Mouse (Mus musculus): ENCODE results near the gene Tfap2e. TPM values are rescaled to one million over a fixed set of nuclear protein-coding genes. Genes with fewer than 3 reads are reported as not detected.

The Tfap2e gene
- polyA plus RNA-seq, 1 experiment from 2014 or later: not detected

DNA sequence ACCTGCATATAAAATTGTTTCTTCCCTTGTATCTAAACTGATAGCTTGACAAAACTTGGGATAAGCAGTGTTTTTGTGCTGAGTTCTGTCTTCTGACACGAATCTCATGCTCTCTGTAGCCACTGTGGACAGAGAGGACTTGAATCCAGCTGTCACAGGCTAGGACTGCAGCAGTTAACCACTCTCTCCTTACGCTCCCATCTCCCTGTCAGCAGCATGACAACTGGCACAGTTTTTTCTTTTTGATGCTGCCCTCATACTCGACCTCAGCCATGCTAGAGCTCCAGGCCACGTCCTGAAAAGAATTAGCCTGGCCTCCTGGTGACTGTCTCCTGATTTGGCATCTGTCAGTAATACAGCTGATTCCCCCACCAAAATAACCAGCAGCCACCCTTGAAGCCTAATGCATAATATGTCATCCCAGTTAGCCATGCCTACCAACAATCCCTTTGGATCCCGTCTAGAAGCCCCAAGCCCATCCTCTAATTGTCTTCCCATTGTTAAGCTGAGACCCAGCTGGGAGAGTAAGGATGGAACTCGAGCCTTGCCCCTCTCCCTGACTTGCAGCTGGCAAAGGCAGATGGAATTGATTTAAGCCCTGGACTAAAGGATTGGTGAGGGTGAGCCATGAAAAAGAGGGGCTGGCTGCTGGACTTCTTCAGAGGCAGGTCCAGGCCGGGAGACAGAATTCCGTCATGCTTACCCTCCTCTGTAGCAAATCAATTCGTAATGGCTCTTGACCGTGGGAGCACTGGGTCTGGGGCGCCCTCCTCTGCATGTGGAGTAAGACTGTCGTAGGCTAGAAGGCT lies 29.2 kb downstream of the Tfap2e start:
- DNase-seq (ENCODE audit: low spot score) (no peak), ATAC-seq (ENCODE audit: insufficient number of reproducible peaks, low FRiP score, low TSS enrichment, low read depth) (no peak)
- no peak overlapping the region for H3K4me3 ChIP-seq (ENCODE audit: low read depth, low read length)
- H3K27ac ChIP-seq (replicated peaks; ENCODE audit: low read depth, low read length): no peak overlapping the region
- H3K9me3 ChIP-seq (ENCODE audit: control insufficient read depth, low read length): no peaks in the 10 kb centered on the region
- no peak overlapping the region for H3K9ac ChIP-seq (ENCODE audit: low read length)
- H3K4me1 ChIP-seq (ENCODE audit: control insufficient read depth, insufficient read depth, low read length): no peaks in the 10 kb centered on the region
- peaks cover 9% of the 10 kb centered on the region for H3K36me3 ChIP-seq (ENCODE audit: control insufficient read depth, insufficient read depth, low read length)
- H3K27me3 ChIP-seq (ENCODE audit: control insufficient read depth, insufficient read depth, low read length): no peaks in the 10 kb centered on the region
- H3K4me2 ChIP-seq (ENCODE audit: low read depth, severe bottlenecking): no peak overlapping the region
- 57% methylated on average over 12 of the region's 12 CpGs for WGBS

DNA sequence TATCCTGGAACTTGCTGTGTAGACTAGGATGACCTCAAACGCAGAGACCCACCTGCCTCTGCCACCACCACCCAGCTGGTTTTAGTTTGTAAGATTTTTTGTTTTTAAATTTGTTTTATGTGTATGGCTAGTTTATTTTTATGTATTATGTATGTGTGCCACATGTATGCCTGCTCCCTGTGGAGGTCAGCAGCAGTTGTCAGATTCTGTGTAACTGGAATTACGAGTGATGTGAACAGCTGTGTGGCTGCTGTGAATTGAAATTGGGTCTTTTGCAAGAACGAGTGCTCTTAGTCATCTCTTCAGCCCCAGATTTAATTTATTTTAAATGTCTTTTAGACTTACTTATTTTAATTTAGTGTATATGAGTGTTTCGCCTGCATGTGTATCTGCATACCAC lies 39.1 kb downstream of the Tfap2e start:
- Histone ChIP-seq H3K27ac (replicated peaks; ENCODE audit: low read depth, low read length) (no peak overlapping the region), H3K9me3 (ENCODE audit: control insufficient read depth, low read length) (no peaks in the 10 kb centered on the region), H3K4me2 (ENCODE audit: low read depth, severe bottlenecking) (no peak overlapping the region), H3K4me1 (ENCODE audit: control insufficient read depth, insufficient read depth, low read length) (no peaks in the 10 kb centered on the region), H3K4me3 (ENCODE audit: low read depth, low read length) (no peak overlapping the region), H3K9ac (ENCODE audit: low read length) (no peak overlapping the region), H3K27me3 (ENCODE audit: control insufficient read depth, insufficient read depth, low read length) (no peaks in the 10 kb centered on the region), H3K36me3 (ENCODE audit: control insufficient read depth, insufficient read depth, low read length) (peaks cover 4% of the 10 kb centered on the region; the same call in 1 of the 2 replicates)
- no peak for DNase-seq (ENCODE audit: low spot score)
- 85% methylated on average over 4 of the region's 4 CpGs for WGBS
- ATAC-seq (ENCODE audit: insufficient number of reproducible peaks, low FRiP score, low TSS enrichment, low read depth): no peak

DNA sequence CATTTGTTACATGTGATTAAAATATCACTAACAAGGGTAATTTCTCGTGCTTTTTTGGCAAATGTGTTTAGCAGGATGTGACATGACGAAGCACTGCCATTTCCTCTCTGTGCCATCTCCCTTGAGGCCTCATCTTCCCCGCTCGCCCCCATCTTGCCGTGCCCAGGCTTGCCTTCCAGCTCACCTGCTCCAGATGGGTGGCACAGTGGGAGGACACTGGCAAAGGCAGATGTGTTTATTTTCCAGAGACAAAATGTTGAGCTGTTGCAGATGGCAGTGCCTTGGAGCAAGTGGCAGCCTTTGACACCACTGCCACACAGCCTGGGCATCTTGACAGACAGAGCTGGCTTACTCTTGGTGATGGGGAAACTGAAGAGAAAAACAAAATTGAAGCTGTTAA lies 43.0 kb downstream of the Tfap2e start:
- no peaks in the 10 kb centered on the region for H3K27me3 ChIP-seq (ENCODE audit: control insufficient read depth, insufficient read depth, low read length)
- H3K4me1 ChIP-seq (ENCODE audit: control insufficient read depth, insufficient read depth, low read length): no peaks in the 10 kb centered on the region
- H3K9ac ChIP-seq (ENCODE audit: low read length): no peak overlapping the region
- no peak overlapping the region for H3K4me2 ChIP-seq (ENCODE audit: low read depth, severe bottlenecking)
- no peaks in the 10 kb centered on the region for H3K9me3 ChIP-seq (ENCODE audit: control insufficient read depth, low read length)
- H3K27ac ChIP-seq (replicated peaks; ENCODE audit: low read depth, low read length): no peak overlapping the region
- 90% methylated on average over 5 of the region's 5 CpGs for WGBS
- peaks cover 4% of the 10 kb centered on the region; the same call in 1 of the 2 replicates for H3K36me3 ChIP-seq (ENCODE audit: control insufficient read depth, insufficient read depth, low read length)
- DNase-seq (ENCODE audit: low spot score): no peak
- ATAC-seq (ENCODE audit: insufficient number of reproducible peaks, low FRiP score, low TSS enrichment, low read depth): no peak
- no peak overlapping the region for H3K4me3 ChIP-seq (ENCODE audit: low read depth, low read length)

DNA sequence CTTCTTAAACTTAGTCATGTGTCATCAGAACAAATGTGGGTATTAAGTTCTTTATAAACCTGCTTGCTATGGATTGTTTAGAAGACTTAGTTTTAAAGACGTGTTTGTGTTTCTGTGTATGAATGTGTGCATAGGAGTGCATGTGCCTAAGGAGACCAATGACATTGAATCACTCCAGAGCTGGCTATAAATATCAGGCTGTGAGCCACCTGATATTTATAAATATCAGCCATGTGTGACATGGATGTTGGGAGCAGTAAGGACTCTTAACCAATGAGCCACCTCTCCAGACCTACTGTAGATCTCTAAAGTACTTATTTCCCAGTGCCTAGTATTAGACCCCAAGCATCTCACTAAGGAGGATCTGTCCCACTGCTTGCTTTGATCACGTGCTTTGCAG lies 46.6 kb downstream of the Tfap2e start:
- H3K9ac ChIP-seq (ENCODE audit: low read length): no peak overlapping the region
- peaks cover 17% of the 10 kb centered on the region for H3K36me3 ChIP-seq (ENCODE audit: control insufficient read depth, insufficient read depth, low read length)

DNA sequence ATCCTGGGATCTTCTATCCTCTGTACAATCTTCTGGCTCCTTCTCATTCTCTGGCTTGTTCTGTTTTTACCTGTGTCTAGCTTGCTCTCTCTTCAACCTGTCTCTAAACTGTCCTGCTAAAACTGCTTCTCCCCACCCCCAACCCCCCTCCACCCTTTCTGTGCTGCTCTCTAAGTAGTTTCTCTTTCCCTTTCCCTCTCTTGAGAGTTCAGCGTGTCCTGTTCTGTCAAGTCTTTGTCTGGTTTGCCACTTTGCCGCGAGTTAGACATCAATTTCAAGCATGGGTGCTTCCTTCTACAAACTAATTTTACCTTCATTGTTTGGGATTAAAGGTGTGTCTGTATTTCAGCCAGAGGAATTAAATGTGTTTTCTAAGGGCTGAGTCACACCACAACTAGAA lies 53.0 kb downstream of the Tfap2e start:
- Histone ChIP-seq H3K4me3 (ENCODE audit: low read depth, low read length) (no peak overlapping the region), H3K4me1 (ENCODE audit: control insufficient read depth, insufficient read depth, low read length) (no peaks in the 10 kb centered on the region), H3K9me3 (ENCODE audit: control insufficient read depth, low read length) (no peaks in the 10 kb centered on the region), H3K36me3 (ENCODE audit: control insufficient read depth, insufficient read depth, low read length) (peaks cover 16% of the 10 kb centered on the region), H3K27me3 (ENCODE audit: control insufficient read depth, insufficient read depth, low read length) (no peaks in the 10 kb centered on the region), H3K4me2 (ENCODE audit: low read depth, severe bottlenecking) (no peak overlapping the region), H3K27ac (replicated peaks; ENCODE audit: low read depth, low read length) (no peak overlapping the region), H3K9ac (ENCODE audit: low read length) (no peak overlapping the region)
- no peak for ATAC-seq (ENCODE audit: insufficient number of reproducible peaks, low FRiP score, low TSS enrichment, low read depth)
- no peak for DNase-seq (ENCODE audit: low spot score)
- 91% methylated on average over 3 of the region's 3 CpGs for WGBS

More for the DNA sequence above, 46.6 kb downstream of the Tfap2e start:
- Histone ChIP-seq H3K9me3 (ENCODE audit: control insufficient read depth, low read length) (no peaks in the 10 kb centered on the region), H3K27ac (replicated peaks; ENCODE audit: low read depth, low read length) (no peak overlapping the region), H3K27me3 (ENCODE audit: control insufficient read depth, insufficient read depth, low read length) (no peaks in the 10 kb centered on the region), H3K4me3 (ENCODE audit: low read depth, low read length) (no peak overlapping the region), H3K4me2 (ENCODE audit: low read depth, severe bottlenecking) (no peak overlapping the region), H3K4me1 (ENCODE audit: control insufficient read depth, insufficient read depth, low read length) (no peaks in the 10 kb centered on the region)
- no peak for DNase-seq (ENCODE audit: low spot score)
- 89% methylated on average over 2 of the region's 2 CpGs for WGBS
- no peak for ATAC-seq (ENCODE audit: insufficient number of reproducible peaks, low FRiP score, low TSS enrichment, low read depth)

DNA sequence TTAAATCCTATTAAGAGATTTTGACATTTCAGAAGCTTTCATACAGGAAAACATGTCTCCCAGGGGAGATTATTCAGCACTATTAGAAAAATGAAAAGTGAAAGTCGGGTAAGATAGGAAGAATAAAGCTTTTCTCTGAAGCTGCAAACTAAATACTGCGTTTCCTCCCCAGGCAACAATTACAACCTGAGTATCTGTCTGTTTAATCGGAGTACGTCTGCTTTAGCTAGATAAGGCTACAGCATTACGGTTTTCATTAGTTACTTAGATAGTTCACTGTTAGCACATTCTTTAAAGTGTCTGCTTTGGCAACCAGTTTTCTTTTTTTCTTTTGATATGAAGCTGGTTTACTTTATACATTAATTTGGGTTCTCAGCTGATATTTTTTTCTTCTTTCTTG lies 53.7 kb downstream of the Tfap2e start:
- 92% methylated on average over 5 of the region's 5 CpGs for WGBS

DNA sequence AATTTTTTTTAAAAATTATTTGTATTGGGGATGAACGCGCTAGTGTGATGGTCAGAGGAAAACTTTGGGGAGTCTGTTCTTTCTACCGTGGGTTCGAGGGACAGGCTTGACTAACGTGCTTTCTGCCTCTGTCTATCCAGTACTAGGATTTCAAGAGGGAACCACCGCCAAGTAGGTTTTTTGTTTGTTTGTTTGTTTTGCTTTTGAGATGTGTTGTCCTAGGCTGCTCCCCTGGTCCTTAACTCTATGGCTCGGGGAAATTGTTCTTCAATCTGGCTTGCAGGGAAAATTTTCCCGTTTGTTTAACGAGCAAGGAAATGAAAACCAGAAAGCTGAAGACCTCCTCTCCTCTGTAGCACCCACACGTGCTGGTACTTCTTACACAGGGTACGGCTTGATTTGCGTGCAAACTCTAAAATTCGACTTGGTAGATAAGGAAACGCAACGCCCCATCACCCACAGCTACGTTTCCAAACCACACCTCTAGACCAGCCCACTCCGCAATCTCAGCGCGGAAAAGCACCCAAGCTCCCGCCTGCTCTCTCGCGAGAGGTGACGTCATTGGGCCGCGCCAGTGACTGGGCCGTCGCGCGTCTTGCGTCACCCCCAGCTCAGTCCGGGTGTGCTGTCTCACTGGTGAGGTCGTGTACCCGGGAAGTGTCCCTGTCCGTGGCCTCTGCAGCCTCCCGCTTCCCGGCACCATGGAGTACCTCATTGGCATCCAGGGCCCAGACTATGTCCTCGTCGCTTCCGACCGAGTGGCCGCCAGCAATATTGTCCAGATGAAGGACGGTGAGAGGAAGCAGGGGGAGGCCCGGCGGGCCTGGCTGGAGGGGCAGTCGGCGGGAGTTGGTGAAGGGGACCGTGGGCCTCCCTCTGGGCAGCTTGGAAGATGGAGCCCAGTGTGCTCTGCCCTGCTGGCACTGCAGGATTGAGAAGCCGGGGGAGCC lies 58.7 kb downstream of the Tfap2e start, which contains the start of gene Psmb2:
Gene Psmb2 (plus strand): TSS at position 577 of the 950 bp plus-strand sequence.
- H3K4me3 ChIP-seq (ENCODE audit: low read depth, low read length): peak within 1 kb of the TSS; percentile 99
- 4% methylated on average over 48 of the region's 48 CpGs for WGBS
- no peaks in the 10 kb centered on the region for H3K36me3 ChIP-seq (ENCODE audit: control insufficient read depth, insufficient read depth, low read length)
- H3K27me3 ChIP-seq (ENCODE audit: control insufficient read depth, insufficient read depth, low read length): no peaks in the 10 kb centered on the region
- peak within 1 kb of the TSS; percentile 84 for H3K4me2 ChIP-seq (ENCODE audit: low read depth, severe bottlenecking)
- H3K9me3 ChIP-seq (ENCODE audit: control insufficient read depth, low read length): no peaks in the 10 kb centered on the region
- DNase-seq (ENCODE audit: low spot score) (peak; percentile 100), ATAC-seq (ENCODE audit: insufficient number of reproducible peaks, low FRiP score, low TSS enrichment, low read depth) (peak; percentile 94)
- H3K4me1 ChIP-seq (ENCODE audit: control insufficient read depth, insufficient read depth, low read length): no peaks in the 10 kb centered on the region
- H3K27ac ChIP-seq (replicated peaks; ENCODE audit: low read depth, low read length): peak within 1 kb of the TSS; percentile 52; the same call in 1 of the 2 replicates
- peak within 1 kb of the TSS; percentile 96 for H3K9ac ChIP-seq (ENCODE audit: low read length)

More for the DNA sequence above, 53.7 kb downstream of the Tfap2e start:
- no peaks in the 10 kb centered on the region for H3K4me1 ChIP-seq (ENCODE audit: control insufficient read depth, insufficient read depth, low read length)
- no peak overlapping the region for H3K9ac ChIP-seq (ENCODE audit: low read length)
- no peak overlapping the region for H3K4me2 ChIP-seq (ENCODE audit: low read depth, severe bottlenecking)
- H3K27ac ChIP-seq (replicated peaks; ENCODE audit: low read depth, low read length): no peak overlapping the region
- DNase-seq (ENCODE audit: low spot score): no peak
- no peaks in the 10 kb centered on the region for H3K27me3 ChIP-seq (ENCODE audit: control insufficient read depth, insufficient read depth, low read length)
- H3K9me3 ChIP-seq (ENCODE audit: control insufficient read depth, low read length): no peaks in the 10 kb centered on the region
- no peak for ATAC-seq (ENCODE audit: insufficient number of reproducible peaks, low FRiP score, low TSS enrichment, low read depth)
- peaks cover 11% of the 10 kb centered on the region for H3K36me3 ChIP-seq (ENCODE audit: control insufficient read depth, insufficient read depth, low read length)
- no peak overlapping the region for H3K4me3 ChIP-seq (ENCODE audit: low read depth, low read length)

DNA sequence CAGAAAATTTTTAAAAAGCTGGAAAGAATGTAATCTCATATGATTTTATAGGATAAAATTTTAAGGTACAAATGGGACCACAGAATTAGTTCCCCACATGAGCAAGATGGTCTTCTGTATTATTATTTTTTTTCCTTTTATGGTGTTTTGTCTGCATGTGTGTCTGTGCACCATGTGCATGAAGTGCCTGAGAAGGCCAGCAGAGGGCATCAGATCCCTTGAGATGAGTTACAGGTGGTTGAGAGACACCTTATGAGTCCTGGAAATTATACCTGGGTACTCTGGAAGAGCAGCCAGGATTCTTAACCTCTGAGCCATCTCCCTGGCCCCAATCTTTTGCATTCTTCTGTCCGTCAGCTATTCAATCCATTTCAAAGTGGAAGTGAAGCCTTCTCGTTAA lies 69.0 kb downstream of the Tfap2e start:
- H3K27ac ChIP-seq (replicated peaks; ENCODE audit: low read depth, low read length): no peak overlapping the region
- WGBS: 92% methylated on average over 2 of the region's 2 CpGs
- no peak overlapping the region for H3K4me2 ChIP-seq (ENCODE audit: low read depth, severe bottlenecking)
- H3K9ac ChIP-seq (ENCODE audit: low read length): no peak overlapping the region
- no peak overlapping the region for H3K4me3 ChIP-seq (ENCODE audit: low read depth, low read length)
- DNase-seq (ENCODE audit: low spot score): no peak
- H3K4me1 ChIP-seq (ENCODE audit: control insufficient read depth, insufficient read depth, low read length): no peaks in the 10 kb centered on the region
- H3K9me3 ChIP-seq (ENCODE audit: control insufficient read depth, low read length): no peaks in the 10 kb centered on the region
- H3K36me3 ChIP-seq (ENCODE audit: control insufficient read depth, insufficient read depth, low read length): no peaks in the 10 kb centered on the region
- H3K27me3 ChIP-seq (ENCODE audit: control insufficient read depth, insufficient read depth, low read length): no peaks in the 10 kb centered on the region
- no peak for ATAC-seq (ENCODE audit: insufficient number of reproducible peaks, low FRiP score, low TSS enrichment, low read depth)

Data from limb, embryonic 11.5 days (tissue).